Mouse (Mus musculus) lung, embryonic 14.5 days (tissue): ENCODE measurements at regions not wholly inside any gene's neighbourhood (a gene's known extent, or its start where the extent isn't known, plus 50 kb on each side); places are given as distances from the start of the nearest gene placed in this dataset.

ENCODE experiments used
- ATAC-seq: fragments of 200-750 bp; cut with Nextera tagmentation; 2 replicates; pipeline ENCODE4 v1.8.0; 2017; ENCODE audit warnings: mild to moderate bottlenecking, moderate TSS enrichment, moderate library complexity; ENCODE audit not compliant: insufficient read depth
- DNase-seq: peaks from one replicate; pipeline ENCODE4 v3.0.0-alpha.2; 2015
- H3K27ac ChIP-seq: fragments of 300-500 bp; sonication (generic); 2 replicates; pipeline ENCODE4 v1.5.1; 2014; ENCODE audit warnings: low read depth, mild to moderate bottlenecking, moderate library complexity
- H3K27me3 ChIP-seq: fragments of 300-500 bp; sonication (generic); 2 replicates; pipeline ENCODE4 v1.6.1; 2014; ENCODE audit warnings: low read length, control low read depth; ENCODE audit not compliant: insufficient read depth
- H3K36me3 ChIP-seq: fragments of 300-500 bp; sonication (generic); 2 replicates; pipeline ENCODE4 v1.6.1; 2014; ENCODE audit warnings: control low read depth; ENCODE audit not compliant: insufficient read depth
- H3K4me1 ChIP-seq: fragments of 300-500 bp; sonication (generic); 2 replicates; pipeline ENCODE4 v1.6.1; 2014; ENCODE audit warnings: antibody characterized with exemption, control low read depth; ENCODE audit not compliant: insufficient read depth
- H3K4me2 ChIP-seq: fragments of 300-500 bp; sonication (generic); 2 replicates; pipeline ENCODE4 v1.6.1; 2014; ENCODE audit warnings: mild to moderate bottlenecking
- H3K4me3 ChIP-seq: fragments of 300-500 bp; sonication (generic); 2 replicates; pipeline ENCODE4 v1.5.1; 2014; ENCODE audit warnings: low read depth, low read length
- H3K9ac ChIP-seq: fragments of 300-500 bp; sonication (generic); 2 replicates; pipeline ENCODE4 v1.6.1; 2014
- H3K9me3 ChIP-seq: fragments of 300-500 bp; sonication (generic); 2 replicates; pipeline ENCODE4 v1.6.1; 2016; ENCODE audit warnings: low read depth, low read length, control low read depth
- CTCF ChIP-seq: IDR thresholded peaks from 2 replicates; pipeline ENCODE4 v1.5.1; 2016; ENCODE audit warnings: antibody characterized with exemption, low read depth
- WGBS: fragments of 180-500 bp; shearing (Covaris S2); extraction: QIAGEN DNeasy Blood & Tissue Kit; methylation state at CpG from one replicate; pipeline ENCODE4 v1.1.7; 2014; 5-methylcytosine and 5-hydroxymethylcytosine counted together

DNA sequence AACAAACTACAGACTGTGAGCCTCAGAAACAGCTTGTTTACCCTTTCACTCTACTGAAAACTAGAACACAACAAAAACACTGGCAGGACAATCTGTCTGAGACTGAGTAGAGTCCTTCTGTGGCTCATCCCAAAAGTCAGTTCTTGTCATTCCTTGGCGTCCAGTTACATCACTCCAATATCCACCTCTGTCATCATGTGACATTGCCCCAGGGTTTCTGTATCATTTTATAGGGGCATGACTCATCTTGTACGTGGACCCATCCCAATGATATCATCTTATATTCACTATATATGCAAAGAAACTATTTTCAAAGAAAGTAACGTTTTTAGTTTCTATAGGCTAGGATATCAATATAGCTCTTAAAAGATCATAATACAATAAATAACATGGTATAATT, 152.3 kb downstream of the Dkk2 start:
- no peaks in the 10 kb centered on the region for H3K9me3 ChIP-seq
- no peaks in the 10 kb centered on the region for H3K27me3 ChIP-seq
- H3K9ac ChIP-seq = no peak overlapping the region
- H3K4me2 ChIP-seq = no peak overlapping the region
- no peaks in the 10 kb centered on the region for H3K36me3 ChIP-seq
- DNase-seq (no peak), ATAC-seq (no peak)
- no peak overlapping the region for H3K27ac ChIP-seq
- no peak overlapping the region for H3K4me3 ChIP-seq
- H3K4me1 ChIP-seq = no peaks in the 10 kb centered on the region
- no peak for TF ChIP-seq CTCF
- WGBS = 73% methylated on average over 3 of the region's 3 CpGs

DNA sequence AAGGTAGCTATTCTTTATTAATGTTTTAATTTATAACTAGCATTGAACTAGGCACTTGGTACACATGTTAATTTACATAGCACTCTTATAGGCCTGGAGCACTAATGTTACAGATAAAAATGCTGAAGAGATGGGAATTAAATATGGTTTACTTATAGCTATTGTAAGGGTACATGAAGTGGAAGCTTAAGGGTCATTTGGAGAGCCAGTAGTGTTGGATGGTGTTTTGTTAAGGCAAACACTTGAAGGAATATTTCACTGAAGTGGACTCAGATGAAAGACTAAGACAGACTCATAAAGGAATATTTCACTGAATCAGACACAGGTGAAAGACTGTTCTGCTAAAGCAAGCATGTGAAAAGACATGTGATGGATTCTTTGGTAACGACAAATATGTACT, 172.7 kb downstream of the Dkk2 start:
- H3K4me2 ChIP-seq = no peak overlapping the region
- H3K4me3 ChIP-seq = no peak overlapping the region
- 64% methylated on average over 1 of the region's 1 CpGs for WGBS
- H3K9ac ChIP-seq = no peak overlapping the region
- no peak overlapping the region for H3K27ac ChIP-seq
- no peaks in the 10 kb centered on the region for H3K4me1 ChIP-seq
- no peaks in the 10 kb centered on the region; the same call in 1 of the 2 replicates for H3K9me3 ChIP-seq
- H3K27me3 ChIP-seq = no peaks in the 10 kb centered on the region; the same call in 1 of the 2 replicates
- DNase-seq = peak; percentile 17
- ATAC-seq = peak; percentile 70
- no peaks in the 10 kb centered on the region for H3K36me3 ChIP-seq
- no peak for TF ChIP-seq CTCF

DNA sequence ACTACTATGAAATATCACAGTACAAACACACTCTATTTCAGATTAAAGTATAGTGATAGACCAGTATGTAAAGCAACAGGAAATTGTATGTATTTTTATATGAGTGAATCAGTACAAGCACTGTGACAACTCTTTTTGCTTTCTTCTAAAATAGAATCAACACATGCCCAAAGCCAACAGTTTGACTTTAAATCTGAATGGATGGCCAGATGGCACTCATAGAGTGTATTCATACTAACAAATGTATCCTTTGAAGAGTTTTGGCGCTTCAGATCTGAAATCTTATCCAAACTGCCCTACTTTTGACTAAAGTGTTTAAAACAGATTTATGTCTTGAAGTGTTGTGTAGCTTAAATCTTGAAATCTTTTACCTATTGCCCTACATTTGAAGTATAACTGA, 184.5 kb downstream of the Dkk2 start:
- H3K36me3 ChIP-seq = no peaks in the 10 kb centered on the region
- no peak overlapping the region for H3K4me2 ChIP-seq
- WGBS = 71% methylated on average over 1 of the region's 1 CpGs
- DNase-seq (no peak), ATAC-seq (no peak)
- no peaks in the 10 kb centered on the region for H3K9me3 ChIP-seq
- TF ChIP-seq CTCF = no peak
- no peak overlapping the region for H3K9ac ChIP-seq
- H3K27ac ChIP-seq = no peak overlapping the region
- no peaks in the 10 kb centered on the region for H3K4me1 ChIP-seq
- no peaks in the 10 kb centered on the region for H3K27me3 ChIP-seq
- no peak overlapping the region for H3K4me3 ChIP-seq

DNA sequence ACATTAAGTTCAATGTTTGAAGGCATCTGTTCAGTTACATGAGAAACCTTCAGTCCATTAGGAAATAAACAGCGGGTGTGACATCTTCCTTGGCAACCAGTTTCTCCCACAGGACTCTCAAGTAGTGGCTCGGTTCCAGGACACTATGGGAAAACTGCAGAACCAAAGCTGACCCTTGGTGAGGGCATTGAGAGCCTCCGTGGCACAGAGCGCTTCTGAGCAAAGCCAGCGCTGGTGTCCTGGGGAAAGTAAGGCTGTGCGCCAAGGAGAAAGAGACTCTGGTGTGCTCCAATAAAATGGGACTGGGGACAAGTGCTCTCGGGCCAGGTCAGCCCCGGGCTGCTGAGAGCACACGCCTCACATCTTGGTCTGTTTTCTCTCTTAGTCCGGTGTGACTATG, 189.7 kb downstream of the Dkk2 start:
- no peaks in the 10 kb centered on the region for H3K9me3 ChIP-seq
- no peak overlapping the region for H3K4me3 ChIP-seq
- H3K27me3 ChIP-seq = no peaks in the 10 kb centered on the region
- DNase-seq (peak; percentile 9), ATAC-seq (no peak)
- H3K4me2 ChIP-seq = no peak overlapping the region
- TF ChIP-seq CTCF = no peak
- H3K36me3 ChIP-seq = no peaks in the 10 kb centered on the region
- no peak overlapping the region for H3K27ac ChIP-seq
- H3K9ac ChIP-seq = no peak overlapping the region
- 77% methylated on average over 10 of the region's 10 CpGs for WGBS
- H3K4me1 ChIP-seq = no peaks in the 10 kb centered on the region

DNA sequence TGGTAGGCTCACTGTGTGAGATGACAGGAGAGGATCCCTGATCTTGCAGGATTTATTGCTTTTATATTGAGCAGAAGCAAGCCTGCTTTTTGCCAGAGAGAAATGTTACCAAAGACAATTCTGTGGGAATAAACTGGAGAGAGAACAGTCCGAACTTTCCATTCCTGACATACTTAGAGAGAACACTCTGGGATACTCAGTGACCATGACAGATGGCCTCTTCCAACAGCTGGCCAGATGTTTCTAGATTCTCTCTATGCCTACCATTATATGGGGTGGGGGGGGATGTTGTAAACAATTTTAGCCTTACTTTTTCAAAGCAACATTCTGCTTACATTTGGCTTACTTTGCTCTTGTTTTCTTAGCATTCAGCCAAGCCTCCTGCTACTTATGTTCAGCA, 192.7 kb downstream of the Dkk2 start:
- Histone ChIP-seq H3K9me3 (no peaks in the 10 kb centered on the region), H3K9ac (no peak overlapping the region), H3K4me1 (no peaks in the 10 kb centered on the region), H3K27ac (no peak overlapping the region), H3K27me3 (no peaks in the 10 kb centered on the region), H3K4me2 (no peak overlapping the region), H3K36me3 (no peaks in the 10 kb centered on the region), H3K4me3 (no peak overlapping the region)
- TF ChIP-seq CTCF = no peak
- 45% methylated on average over 1 of the region's 1 CpGs for WGBS
- ATAC-seq = no peak
- DNase-seq = peak; percentile 6

DNA sequence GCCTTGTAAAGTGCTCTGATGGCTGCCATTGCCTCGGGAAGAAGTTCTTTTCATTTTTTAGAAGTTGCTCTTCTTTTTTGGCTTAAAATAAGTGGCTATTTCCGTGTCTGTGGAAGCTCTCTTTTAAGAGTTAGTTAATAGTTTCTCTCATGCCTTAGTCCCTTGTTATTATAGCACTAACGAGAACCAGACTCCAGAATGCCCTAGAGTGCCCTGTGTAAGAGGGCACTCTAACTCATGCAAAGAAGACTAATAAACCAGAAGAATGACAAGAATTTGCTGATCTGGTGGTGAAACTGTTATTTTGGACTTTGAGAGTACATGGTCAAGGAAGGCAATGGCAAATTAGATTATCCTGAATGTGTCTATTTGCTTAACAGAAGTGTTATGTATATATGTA, 202.6 kb downstream of the Dkk2 start:
- DNase-seq (no peak), ATAC-seq (no peak)
- Histone ChIP-seq H3K36me3 (no peaks in the 10 kb centered on the region), H3K4me3 (no peak overlapping the region), H3K27me3 (no peaks in the 10 kb centered on the region), H3K27ac (no peak overlapping the region), H3K9ac (no peak overlapping the region), H3K9me3 (peaks cover 7% of the 10 kb centered on the region; the same call in 1 of the 2 replicates), H3K4me1 (no peaks in the 10 kb centered on the region), H3K4me2 (no peak overlapping the region)
- TF ChIP-seq CTCF = no peak
- 58% methylated on average over 3 of the region's 3 CpGs for WGBS

DNA sequence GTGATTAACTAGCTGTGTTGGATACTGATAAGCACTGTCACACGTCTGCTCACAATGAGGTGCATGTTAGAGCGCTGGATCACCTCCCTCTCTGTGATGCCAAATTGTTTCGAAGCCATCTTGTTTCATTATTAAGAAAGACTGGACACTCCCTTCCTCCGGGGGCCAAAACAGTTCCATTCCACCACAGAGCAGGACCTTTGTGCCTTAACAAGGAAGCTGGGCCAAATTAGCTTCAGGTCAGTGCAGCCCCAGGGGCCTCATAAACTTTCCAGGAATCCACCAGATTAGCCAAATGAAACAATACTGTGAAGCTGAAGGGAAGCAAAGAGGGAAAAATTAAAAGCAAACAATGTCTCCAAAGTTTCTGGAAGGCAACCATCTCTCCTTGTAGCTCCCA, 241.9 kb downstream of the Dkk2 start:
- TF ChIP-seq CTCF = no peak
- no peak overlapping the region for H3K9ac ChIP-seq
- no peak for DNase-seq

DNA sequence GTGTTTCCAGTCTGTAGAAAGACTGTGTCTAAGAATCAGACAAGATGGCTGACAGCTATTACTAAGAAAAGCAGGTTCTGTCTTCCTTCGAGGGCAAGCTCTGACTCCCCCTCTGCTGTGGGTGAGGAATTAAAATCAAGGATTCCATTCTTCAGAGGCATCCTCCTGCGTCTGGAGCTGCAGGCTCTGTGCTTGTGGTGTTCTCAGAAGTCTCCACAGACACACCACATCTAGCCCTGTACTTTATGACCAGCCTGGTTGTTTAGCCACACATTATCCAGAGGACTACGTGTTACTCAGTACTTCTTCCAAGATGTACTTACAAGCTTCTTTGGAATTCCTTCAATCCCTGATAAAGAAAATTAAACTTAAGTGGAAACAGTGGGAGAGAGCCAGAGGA, 258.5 kb downstream of the Dkk2 start:
- Histone ChIP-seq H3K36me3 (no peaks in the 10 kb centered on the region), H3K4me1 (no peaks in the 10 kb centered on the region), H3K4me3 (no peak overlapping the region), H3K27ac (no peak overlapping the region), H3K9me3 (no peaks in the 10 kb centered on the region), H3K27me3 (no peaks in the 10 kb centered on the region), H3K4me2 (no peak overlapping the region), H3K9ac (no peak overlapping the region)
- DNase-seq = no peak
- no peak for TF ChIP-seq CTCF
- no peak for ATAC-seq
- 15% methylated on average over 3 of the region's 3 CpGs for WGBS

More for the DNA sequence above, 241.9 kb downstream of the Dkk2 start:
- H3K4me2 ChIP-seq = no peak overlapping the region
- WGBS = 72% methylated on average over 4 of the region's 4 CpGs
- no peaks in the 10 kb centered on the region for H3K4me1 ChIP-seq
- H3K27ac ChIP-seq = no peak overlapping the region
- no peaks in the 10 kb centered on the region for H3K27me3 ChIP-seq
- no peaks in the 10 kb centered on the region for H3K36me3 ChIP-seq
- no peak overlapping the region for H3K4me3 ChIP-seq
- no peak for ATAC-seq
- H3K9me3 ChIP-seq = no peaks in the 10 kb centered on the region
